Mouse (Mus musculus): ENCODE results near the gene Mllt10. TPM values are rescaled to one million over a fixed set of nuclear protein-coding genes. Genes with fewer than 3 reads are reported as not detected.

Mllt10 gene
- polyA plus RNA-seq, 1 experiment from 2014 or later, result 32.5 TPM

DNA sequence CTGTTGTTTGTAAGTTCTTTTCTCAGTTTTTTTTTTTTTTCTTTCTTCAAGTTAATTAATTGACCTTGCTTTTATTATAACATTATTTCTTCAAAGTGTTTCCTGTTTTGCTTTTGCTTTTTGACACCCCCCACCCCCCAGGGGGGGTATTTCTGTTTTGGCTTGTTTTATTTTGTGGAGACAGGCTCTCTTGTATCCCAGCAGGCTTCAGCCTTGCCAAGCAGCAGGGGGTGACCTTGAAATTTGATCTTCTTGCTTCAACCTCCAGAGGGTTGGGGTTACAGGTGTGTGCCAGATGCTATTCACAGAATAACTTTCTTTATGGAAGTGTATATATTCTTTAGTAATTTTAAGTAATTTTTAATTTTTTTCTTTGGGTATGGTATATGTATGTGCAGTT, 56.4 kb downstream of the Mllt10 start:
- Histone ChIP-seq H3K4me1 (0 out of 2 replicates have a peak, but pooled peaks cover 3% of the 10 kb centered on the region), H3K4me3 (no peak overlapping the region), H3K27ac (replicated peaks) (no peak overlapping the region), H3K9me3 (no peaks in the 10 kb centered on the region), H3K36me3 (peaks cover 69% of the 10 kb centered on the region), H3K9ac (no peak overlapping the region), H3K4me2 (no peak overlapping the region), H3K27me3 (replicated peaks) (no peaks in the 10 kb centered on the region)
- no peak for ATAC-seq (ENCODE audit: extremely low read depth, insufficient number of reproducible peaks, low FRiP score, low TSS enrichment)

DNA sequence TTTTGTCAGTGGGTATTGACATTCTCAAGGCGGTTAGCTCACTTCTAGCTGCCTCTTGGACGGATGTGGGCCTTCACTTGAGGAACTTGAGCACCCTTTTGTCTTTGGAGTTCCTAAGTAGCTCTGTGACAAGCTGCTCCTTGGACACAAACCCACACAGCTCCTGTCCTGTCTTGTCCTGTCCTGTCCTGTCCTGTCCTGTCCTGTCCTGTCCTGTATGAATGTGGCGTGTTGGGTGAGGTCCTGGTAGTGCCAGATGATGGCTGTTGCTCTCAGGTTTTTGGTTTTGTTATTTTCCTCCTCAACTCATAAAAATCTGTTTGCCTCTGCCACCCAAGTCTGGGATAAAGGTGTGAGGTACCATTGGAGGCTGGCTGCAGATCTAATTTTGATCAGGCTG, 61.4 kb downstream of the Mllt10 start:
- WGBS, result 77% methylated on average over 3 of the region's 3 CpGs
- Histone ChIP-seq H3K27ac (replicated peaks) (no peak overlapping the region), H3K4me3 (no peak overlapping the region), H3K36me3 (peaks cover 57% of the 10 kb centered on the region), H3K9me3 (no peaks in the 10 kb centered on the region), H3K4me2 (no peak overlapping the region), H3K4me1 (peaks cover 2% of the 10 kb centered on the region), H3K27me3 (replicated peaks) (no peaks in the 10 kb centered on the region), H3K9ac (no peak overlapping the region)
- ATAC-seq (ENCODE audit: extremely low read depth, insufficient number of reproducible peaks, low FRiP score, low TSS enrichment), result no peak

GRCm38 (mm10) chr2:18138131-18138530, 83.1 kb downstream of the Mllt10 start:
- peaks cover 63% of the 10 kb centered on the region for H3K36me3 ChIP-seq
- 63% methylated on average over 2 of the region's 2 CpGs for WGBS
- H3K9me3 ChIP-seq, result no peaks in the 10 kb centered on the region
- no peak for ATAC-seq (ENCODE audit: extremely low read depth, insufficient number of reproducible peaks, low FRiP score, low TSS enrichment)
- H3K4me2 ChIP-seq, result no peak overlapping the region
- H3K27me3 ChIP-seq (replicated peaks), result no peaks in the 10 kb centered on the region
- no peak overlapping the region for H3K27ac ChIP-seq (replicated peaks)
- no peaks in the 10 kb centered on the region for H3K4me1 ChIP-seq
- H3K4me3 ChIP-seq, result no peak overlapping the region
- H3K9ac ChIP-seq, result no peak overlapping the region

DNA sequence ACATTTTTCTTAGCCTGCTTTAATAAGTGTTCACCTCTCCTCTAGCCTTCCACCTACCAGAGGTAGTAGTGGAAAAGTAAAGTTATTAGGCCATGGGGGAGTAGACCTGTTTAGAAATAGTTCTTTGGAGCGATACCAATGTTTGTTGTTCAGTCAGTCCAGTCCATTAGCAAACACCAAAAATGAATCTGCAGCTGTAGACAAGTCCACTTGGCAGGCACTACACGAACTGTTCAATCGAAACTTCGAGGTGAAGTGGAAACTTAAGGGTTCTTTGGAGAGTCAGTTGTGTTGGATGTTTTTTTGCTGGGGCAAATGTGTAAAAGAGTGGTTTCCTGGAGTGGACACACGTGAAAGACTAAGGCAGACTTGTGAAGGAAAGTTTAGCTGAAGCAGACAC, 84.6 kb downstream of the Mllt10 start:
- H3K4me3 ChIP-seq, result no peak overlapping the region
- no peaks in the 10 kb centered on the region for H3K27me3 ChIP-seq (replicated peaks)
- no peak for ATAC-seq (ENCODE audit: extremely low read depth, insufficient number of reproducible peaks, low FRiP score, low TSS enrichment)
- peaks cover 64% of the 10 kb centered on the region for H3K36me3 ChIP-seq
- WGBS, result 95% methylated on average over 5 of the region's 5 CpGs
- no peak overlapping the region for H3K9ac ChIP-seq
- H3K9me3 ChIP-seq, result no peaks in the 10 kb centered on the region
- H3K4me1 ChIP-seq, result no peaks in the 10 kb centered on the region
- no peak overlapping the region for H3K27ac ChIP-seq (replicated peaks)
- no peak overlapping the region for H3K4me2 ChIP-seq

GRCm38 (mm10) chr2:18156131-18156530, 101.1 kb downstream of the Mllt10 start:
- WGBS, result 82% methylated on average over 3 of the region's 3 CpGs
- Histone ChIP-seq H3K9me3 (no peaks in the 10 kb centered on the region), H3K9ac (no peak overlapping the region)

GRCm38 (mm10) chr2:18159426-18159825, 104.4 kb downstream of the Mllt10 start:
- H3K27ac ChIP-seq (replicated peaks), result no peak overlapping the region
- H3K27me3 ChIP-seq (replicated peaks), result no peaks in the 10 kb centered on the region
- H3K4me2 ChIP-seq, result no peak overlapping the region
- no peak overlapping the region for H3K9ac ChIP-seq
- WGBS, result 79% methylated on average over 3 of the region's 3 CpGs
- H3K9me3 ChIP-seq, result no peaks in the 10 kb centered on the region
- ATAC-seq (ENCODE audit: extremely low read depth, insufficient number of reproducible peaks, low FRiP score, low TSS enrichment), result no peak
- H3K36me3 ChIP-seq, result peaks cover 55% of the 10 kb centered on the region
- H3K4me3 ChIP-seq, result no peak overlapping the region
- no peaks in the 10 kb centered on the region for H3K4me1 ChIP-seq

More at GRCm38 (mm10) chr2:18156131-18156530, 101.1 kb downstream of the Mllt10 start:
- H3K4me3 ChIP-seq, result no peak overlapping the region
- H3K27ac ChIP-seq (replicated peaks), result no peak overlapping the region
- ATAC-seq (ENCODE audit: extremely low read depth, insufficient number of reproducible peaks, low FRiP score, low TSS enrichment), result no peak
- no peak overlapping the region for H3K4me2 ChIP-seq
- H3K27me3 ChIP-seq (replicated peaks), result no peaks in the 10 kb centered on the region
- peaks cover 56% of the 10 kb centered on the region for H3K36me3 ChIP-seq
- no peaks in the 10 kb centered on the region for H3K4me1 ChIP-seq

- no peaks in the 10 kb centered on the region for H3K27me3 ChIP-seq (replicated peaks)
- no peak overlapping the region for H3K4me2 ChIP-seq
- ATAC-seq (ENCODE audit: extremely low read depth, insufficient number of reproducible peaks, low FRiP score, low TSS enrichment), result no peak
- H3K4me3 ChIP-seq, result no peak overlapping the region
- no peaks in the 10 kb centered on the region for H3K9me3 ChIP-seq
- no peaks in the 10 kb centered on the region for H3K4me1 ChIP-seq
- no peak overlapping the region for H3K9ac ChIP-seq
- 92% methylated on average over 5 of the region's 5 CpGs for WGBS
- H3K27ac ChIP-seq (replicated peaks), result no peak overlapping the region
- H3K36me3 ChIP-seq, result peaks cover 43% of the 10 kb centered on the region
Observed at GRCm38 (mm10) chr2:18160992-18161391, 106.0 kb downstream of the Mllt10 start.

GRCm38 (mm10) chr2:18165511-18165910, 110.5 kb downstream of the Mllt10 start:
- no peak overlapping the region for H3K27ac ChIP-seq (replicated peaks)
- H3K4me2 ChIP-seq, result no peak overlapping the region
- no peaks in the 10 kb centered on the region for H3K9me3 ChIP-seq
- H3K27me3 ChIP-seq (replicated peaks), result no peaks in the 10 kb centered on the region
- 89% methylated on average over 2 of the region's 2 CpGs for WGBS
- H3K9ac ChIP-seq, result no peak overlapping the region
- 0 out of 2 replicates have a peak, but pooled peaks cover 5% of the 10 kb centered on the region for H3K4me1 ChIP-seq
- ATAC-seq (ENCODE audit: extremely low read depth, insufficient number of reproducible peaks, low FRiP score, low TSS enrichment), result no peak
- H3K4me3 ChIP-seq, result no peak overlapping the region
- H3K36me3 ChIP-seq, result peaks cover 35% of the 10 kb centered on the region

- Histone ChIP-seq H3K27ac (replicated peaks) (0 out of 2 replicates have a peak overlapping the region, but pooled peaks have one; percentile 15), H3K4me2 (no peak overlapping the region), H3K36me3 (peaks cover 32% of the 10 kb centered on the region), H3K27me3 (replicated peaks) (no peaks in the 10 kb centered on the region), H3K9me3 (no peaks in the 10 kb centered on the region), H3K4me1 (0 out of 2 replicates have a peak, but pooled peaks cover 5% of the 10 kb centered on the region), H3K4me3 (no peak overlapping the region), H3K9ac (no peak overlapping the region)
- WGBS, result 39% methylated on average over 1 of the region's 1 CpGs
- no peak for ATAC-seq (ENCODE audit: extremely low read depth, insufficient number of reproducible peaks, low FRiP score, low TSS enrichment)
Observed at GRCm38 (mm10) chr2:18169174-18169948, 114.3 kb downstream of the Mllt10 start.

DNA sequence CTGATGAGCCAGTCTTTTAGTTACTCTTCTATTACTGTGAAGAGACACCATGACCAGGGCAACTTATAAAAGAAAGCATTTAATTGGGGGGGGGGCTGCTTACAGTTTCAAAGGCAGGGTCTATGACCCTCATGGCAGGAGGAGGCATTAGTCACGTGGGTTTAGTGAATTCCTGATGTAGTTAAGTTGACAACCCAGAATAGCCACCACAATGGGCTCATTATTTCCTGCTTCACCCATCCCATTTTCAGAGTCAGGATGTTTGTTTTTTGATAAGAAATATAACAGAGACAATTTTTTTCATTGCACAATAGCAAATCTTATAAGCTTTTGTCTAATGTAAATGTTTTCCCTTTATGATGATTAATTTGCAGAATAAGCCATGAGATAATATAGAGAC, 120.2 kb downstream of the Mllt10 start:
- no peaks in the 10 kb centered on the region for H3K9me3 ChIP-seq
- WGBS, result 60% methylated on average over 1 of the region's 1 CpGs
- no peak overlapping the region for H3K4me3 ChIP-seq
- no peak overlapping the region for H3K9ac ChIP-seq
- H3K27me3 ChIP-seq (replicated peaks), result no peaks in the 10 kb centered on the region
- H3K27ac ChIP-seq (replicated peaks), result no peak overlapping the region
- no peak overlapping the region for H3K4me2 ChIP-seq
- H3K4me1 ChIP-seq, result peaks cover 5% of the 10 kb centered on the region; the same call in 1 of the 2 replicates
- ATAC-seq (ENCODE audit: extremely low read depth, insufficient number of reproducible peaks, low FRiP score, low TSS enrichment), result no peak
- H3K36me3 ChIP-seq, result peaks cover 60% of the 10 kb centered on the region

DNA sequence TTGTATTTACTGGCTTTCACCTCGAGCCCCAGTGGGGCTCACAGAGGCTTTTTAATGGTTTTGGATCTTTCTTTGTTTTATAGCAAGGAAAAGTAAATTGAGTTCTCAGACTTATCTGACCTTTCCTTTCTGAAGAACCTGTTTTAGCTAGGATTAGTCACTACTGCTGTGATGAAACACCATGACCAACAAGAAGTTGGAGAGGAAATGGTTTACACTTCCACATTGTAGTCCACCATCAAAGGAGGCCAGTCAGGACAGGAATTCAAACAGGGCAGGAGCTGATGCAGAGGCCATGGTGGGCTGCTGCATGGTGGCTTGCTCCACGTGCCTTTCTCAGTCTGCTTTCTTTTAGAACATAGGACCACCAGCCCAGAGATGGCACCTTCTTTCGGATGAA, 121.2 kb downstream of the Mllt10 start:
- no peak for ATAC-seq (ENCODE audit: extremely low read depth, insufficient number of reproducible peaks, low FRiP score, low TSS enrichment)
- WGBS, result 86% methylated on average over 3 of the region's 3 CpGs
- Histone ChIP-seq H3K36me3 (peaks cover 65% of the 10 kb centered on the region), H3K27ac (replicated peaks) (no peak overlapping the region), H3K9me3 (no peaks in the 10 kb centered on the region), H3K4me1 (peaks cover 5% of the 10 kb centered on the region; the same call in 1 of the 2 replicates), H3K27me3 (replicated peaks) (no peaks in the 10 kb centered on the region), H3K4me2 (no peak overlapping the region), H3K4me3 (no peak overlapping the region), H3K9ac (no peak overlapping the region)

GRCm38 (mm10) chr2:18180323-18180722, 125.3 kb downstream of the Mllt10 start:
- peaks cover 78% of the 10 kb centered on the region for H3K36me3 ChIP-seq
- WGBS, result 91% methylated on average over 5 of the region's 5 CpGs
- ATAC-seq (ENCODE audit: extremely low read depth, insufficient number of reproducible peaks, low FRiP score, low TSS enrichment), result no peak

More at GRCm38 (mm10) chr2:18180323-18180722, 125.3 kb downstream of the Mllt10 start:
- Histone ChIP-seq H3K4me3 (no peak overlapping the region), H3K4me2 (no peak overlapping the region), H3K27ac (replicated peaks) (no peak overlapping the region), H3K9ac (no peak overlapping the region), H3K27me3 (replicated peaks) (no peaks in the 10 kb centered on the region), H3K4me1 (no peaks in the 10 kb centered on the region; the same call in 1 of the 2 replicates), H3K9me3 (no peaks in the 10 kb centered on the region)

Data from heart, embryonic 13.5 days (tissue).